Mouse (Mus musculus) kidney, adult 11 months (tissue): ENCODE results near the gene Rai1.
A peak's percentile ranks its signal among the peaks of the same experiment; 100 is the strongest.

Source experiments
- DNase-seq: peaks from one replicate; pipeline ENCODE4 v3.0.0; 2022

Gene Rai1

GRCm38 (mm10) chr11:60104810-60105592 is at the start of gene Rai1:
Rai1 (plus strand) TSS chr11:60105013.
- DNase-seq = peak; percentile 86

GRCm38 (mm10) chr11:60056520-60056919 is 48.3 kb upstream of the Rai1 start:
- DNase-seq = no peak

- no peak for DNase-seq
Measured at GRCm38 (mm10) chr11:60057987-60058386, 46.8 kb upstream of the Rai1 start.

GRCm38 (mm10) chr11:60058441-60058840 is 46.4 kb upstream of the Rai1 start:
- no peak for DNase-seq

- DNase-seq = no peak
Measured at GRCm38 (mm10) chr11:60060026-60060425, 44.8 kb upstream of the Rai1 start.

GRCm38 (mm10) chr11:60061504-60062006 is 43.3 kb upstream of the Rai1 start:
- DNase-seq = no peak

- DNase-seq = no peak
Measured at GRCm38 (mm10) chr11:60065267-60065666, 39.5 kb upstream of the Rai1 start.

GRCm38 (mm10) chr11:60067646-60068045 is 37.2 kb upstream of the Rai1 start:
- DNase-seq = no peak

GRCm38 (mm10) chr11:60068631-60069030 is 36.2 kb upstream of the Rai1 start:
- no peak for DNase-seq

- peak; percentile 49 for DNase-seq
Measured at GRCm38 (mm10) chr11:60070599-60070998, 34.2 kb upstream of the Rai1 start.

- DNase-seq = no peak
Measured at GRCm38 (mm10) chr11:60071221-60071620, 33.6 kb upstream of the Rai1 start.

- no peak for DNase-seq
Measured at GRCm38 (mm10) chr11:60073121-60073520, 31.7 kb upstream of the Rai1 start.

GRCm38 (mm10) chr11:60073936-60074502 is 30.8 kb upstream of the Rai1 start:
- peak; percentile 28 for DNase-seq

GRCm38 (mm10) chr11:60076183-60076582 is 28.6 kb upstream of the Rai1 start:
- no peak for DNase-seq

GRCm38 (mm10) chr11:60076790-60077189 is 28.0 kb upstream of the Rai1 start:
- peak; percentile 36 for DNase-seq

- DNase-seq = no peak
Measured at GRCm38 (mm10) chr11:60084589-60084988, 20.2 kb upstream of the Rai1 start.

- no peak for DNase-seq
Measured at GRCm38 (mm10) chr11:60086676-60087075, 18.1 kb upstream of the Rai1 start.

GRCm38 (mm10) chr11:60088947-60089346 is 15.9 kb upstream of the Rai1 start:
- DNase-seq = no peak

- DNase-seq = no peak
Measured at GRCm38 (mm10) chr11:60090696-60091421, 14.0 kb upstream of the Rai1 start.

GRCm38 (mm10) chr11:60091422-60091761 is 13.4 kb upstream of the Rai1 start:
- DNase-seq = no peak

GRCm38 (mm10) chr11:60093227-60093626 is 11.6 kb upstream of the Rai1 start:
- DNase-seq = no peak

GRCm38 (mm10) chr11:60093984-60094587 is 10.7 kb upstream of the Rai1 start:
- no peak for DNase-seq
